Mouse (Mus musculus) macrophage (primary cell): Measurements from ENCODE around the gene Zp2. TPM values are rescaled to one million over a fixed set of nuclear protein-coding genes. Genes with fewer than 3 reads are reported as not detected.

Experiments used
- H3K27ac ChIP-seq: fragments of 350-480 bp; formaldehyde crosslinking; 2 replicates; pipeline ENCODE4 v1.9.0; 2021
- H3K36me3 ChIP-seq: fragments of 350-480 bp; formaldehyde crosslinking; 2 replicates; pipeline ENCODE4 v1.9.0; 2021; ENCODE audit errors: inconsistent target
- H3K4me3 ChIP-seq: fragments of 350-480 bp; formaldehyde crosslinking; 2 replicates; pipeline ENCODE4 v1.9.0; 2021; ENCODE audit errors: inconsistent target
- H3K79me2 ChIP-seq: fragments of 350-480 bp; formaldehyde crosslinking; 2 replicates; pipeline ENCODE4 v1.9.0; 2021; ENCODE audit errors: inconsistent target
- WGBS: methylation state at CpG from one replicate; pipeline ENCODE4 v1.1.7; 2026; ENCODE audit warnings: inconsistent platforms; ENCODE audit not compliant: missing documents; 5-methylcytosine and 5-hydroxymethylcytosine counted together
- polyA plus RNA-seq: library from polyadenylated mRNA; stranded (reverse); fragments of 250-400 nt; gene quantifications from 3 replicates; pipeline ENCODE4 v1.2.4, GENCODE M21; 2018; ENCODE audit warnings: inconsistent platforms

Gene Zp2
- polyA plus RNA-seq, 1 experiment from 2014 or later, result not detected

- no peaks in the 10 kb centered on the region for H3K79me2 ChIP-seq
- no peak overlapping the region for H3K4me3 ChIP-seq
- WGBS, result 96% methylated on average over 5 of the region's 5 CpGs
- no peak overlapping the region for H3K27ac ChIP-seq
- no peaks in the 10 kb centered on the region for H3K36me3 ChIP-seq
Measured at GRCm38 (mm10) chr7:120109676-120110075, 35.4 kb downstream of the Zp2 start.

GRCm38 (mm10) chr7:120106356-120106755, 38.7 kb downstream of the Zp2 start:
- no peak overlapping the region for H3K27ac ChIP-seq
- no peak overlapping the region for H3K4me3 ChIP-seq
- 91% methylated on average over 2 of the region's 2 CpGs for WGBS
- no peaks in the 10 kb centered on the region for H3K36me3 ChIP-seq
- no peaks in the 10 kb centered on the region; the same call in 1 of the 2 replicates for H3K79me2 ChIP-seq

- Histone ChIP-seq H3K4me3 (no peak overlapping the region), H3K36me3 (no peaks in the 10 kb centered on the region), H3K79me2 (no peaks in the 10 kb centered on the region; the same call in 1 of the 2 replicates), H3K27ac (no peak overlapping the region)
- 97% methylated on average over 3 of the region's 3 CpGs for WGBS
Measured at GRCm38 (mm10) chr7:120104975-120105374, 40.1 kb downstream of the Zp2 start.

GRCm38 (mm10) chr7:120103019-120103567, 42.0 kb downstream of the Zp2 start:
- peak overlapping the region; percentile 88 for H3K4me3 ChIP-seq

GRCm38 (mm10) chr7:120102164-120102972, 42.7 kb downstream of the Zp2 start, which contains the start of gene Tmem159:
Gene Tmem159 (plus strand): TSS chr7:120102353.
- Histone ChIP-seq H3K27ac (no peak within 1 kb of the TSS; the same call in 1 of the 2 replicates), H3K36me3 (no peaks in the 10 kb centered on the region), H3K4me3 (peak within 1 kb of the TSS; percentile 88), H3K79me2 (no peaks in the 10 kb centered on the region; the same call in 1 of the 2 replicates)
- 1% methylated on average over 42 of the region's 42 CpGs for WGBS

More at GRCm38 (mm10) chr7:120103019-120103567, 42.0 kb downstream of the Zp2 start:
- Histone ChIP-seq H3K36me3 (no peaks in the 10 kb centered on the region), H3K27ac (no peak overlapping the region), H3K79me2 (no peaks in the 10 kb centered on the region; the same call in 1 of the 2 replicates)
- WGBS, result 17% methylated on average over 25 of the region's 25 CpGs

GRCm38 (mm10) chr7:120098403-120098802, 46.7 kb downstream of the Zp2 start:
- 40% methylated on average over 8 of the region's 9 CpGs for WGBS
- Histone ChIP-seq H3K79me2 (no peaks in the 10 kb centered on the region; the same call in 1 of the 2 replicates), H3K36me3 (no peaks in the 10 kb centered on the region), H3K4me3 (no peak overlapping the region), H3K27ac (no peak overlapping the region)

GRCm38 (mm10) chr7:120097845-120098244, 47.2 kb downstream of the Zp2 start:
- 10% methylated on average over 7 of the region's 7 CpGs for WGBS
- Histone ChIP-seq H3K4me3 (no peak overlapping the region), H3K36me3 (no peaks in the 10 kb centered on the region), H3K27ac (no peak overlapping the region), H3K79me2 (no peaks in the 10 kb centered on the region; the same call in 1 of the 2 replicates)

GRCm38 (mm10) chr7:120095180-120095579, 49.9 kb downstream of the Zp2 start, which contains the start of gene Dnah3:
Gene Dnah3 (minus strand): TSS chr7:120095280.
- no peak within 1 kb of the TSS for H3K4me3 ChIP-seq
- 88% methylated on average over 6 of the region's 6 CpGs for WGBS
- H3K36me3 ChIP-seq, result no peaks in the 10 kb centered on the region
- H3K79me2 ChIP-seq, result no peaks in the 10 kb centered on the region
- H3K27ac ChIP-seq, result no peak within 1 kb of the TSS

- H3K79me2 ChIP-seq, result no peaks in the 10 kb centered on the region
- no peak overlapping the region for H3K27ac ChIP-seq
- H3K4me3 ChIP-seq, result no peak overlapping the region
- no peaks in the 10 kb centered on the region for H3K36me3 ChIP-seq
- 87% methylated on average over 3 of the region's 3 CpGs for WGBS
Measured at GRCm38 (mm10) chr7:120094216-120094615, 50.9 kb downstream of the Zp2 start.

GRCm38 (mm10) chr7:120093033-120093432, 52.1 kb downstream of the Zp2 start:
- 77% methylated on average over 5 of the region's 5 CpGs for WGBS
- Histone ChIP-seq H3K4me3 (no peak overlapping the region), H3K79me2 (no peaks in the 10 kb centered on the region), H3K27ac (no peak overlapping the region), H3K36me3 (no peaks in the 10 kb centered on the region)

- 86% methylated on average over 3 of the region's 3 CpGs for WGBS
- H3K27ac ChIP-seq, result no peak overlapping the region
- no peaks in the 10 kb centered on the region for H3K36me3 ChIP-seq
- H3K4me3 ChIP-seq, result no peak overlapping the region
- no peaks in the 10 kb centered on the region for H3K79me2 ChIP-seq
Measured at GRCm38 (mm10) chr7:120080177-120080576, 64.9 kb downstream of the Zp2 start.

Other genes starting within 250 kb of the Zp2 start
- gene Lyrm1, start 249.4 kb downstream of the Zp2 start, polyA plus RNA-seq, result 6.2 to 21.0 TPM (median 8.1 TPM) in 3 replicates
- 6.6 to 9.8 TPM (median 9.0 TPM) in 3 replicates for gene Dcun1d3, start 249.0 kb downstream of the Zp2 start, polyA plus RNA-seq
- not detected in 3 replicates for gene Dnah3, start 50.0 kb downstream of the Zp2 start, polyA plus RNA-seq
- gene Tmem159, start 42.9 kb downstream of the Zp2 start, polyA plus RNA-seq, result 11.1 to 21.2 TPM (median 19.5 TPM) in 3 replicates
- not detected in 3 replicates for gene Anks4b, start 28.6 kb upstream of the Zp2 start, polyA plus RNA-seq
- not detected in 3 replicates for gene Crym, start 56.8 kb upstream of the Zp2 start, polyA plus RNA-seq
- not detected in 3 replicates for gene Abca14, start 58.7 kb upstream of the Zp2 start, polyA plus RNA-seq
- not detected in 3 replicates for gene Abca15, start 183.4 kb upstream of the Zp2 start, polyA plus RNA-seq